Mouse (Mus musculus) frontal cortex, adult (tissue): ENCODE measurements around the gene Zbtb22.
"Not testable (repeated sequence)": the region's sequence is repeated elsewhere in the genome, so short reads cannot be mapped to it uniquely, and the experiment has no call there.

Experiments
- ATAC-seq: cut with Nextera tagmentation; 2 replicates; pipeline ENCODE4 v1.9.2; 2017; ENCODE audit warnings: mild to moderate bottlenecking, moderate library complexity, mixed read lengths; ENCODE audit not compliant: low TSS enrichment

Zbtb22 gene

DNA sequence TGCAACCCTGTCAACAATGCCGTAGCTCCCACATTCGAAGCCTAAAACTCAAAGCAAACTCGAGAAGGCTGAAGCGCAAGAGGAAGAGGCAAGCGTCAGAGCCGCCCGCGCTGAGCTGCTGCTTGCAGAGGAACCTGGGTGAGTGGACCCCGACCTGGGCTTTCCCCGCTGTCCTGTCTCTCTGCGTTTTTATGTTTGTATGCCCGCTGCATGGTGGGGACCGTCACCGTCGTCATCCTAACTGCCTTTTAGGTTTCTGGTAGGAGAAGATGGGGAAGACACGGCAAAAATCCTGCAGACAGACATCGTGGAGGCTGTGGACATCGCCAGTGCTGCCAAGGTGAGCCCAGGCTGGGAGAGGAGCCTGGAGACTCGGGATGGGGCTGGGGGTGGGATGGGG is 25.7 kb downstream of the Zbtb22 start:
- ATAC-seq = no peak

- ATAC-seq = no peak
Measured at GRCm38 (mm10) chr17:33943454-33943853, 27.8 kb downstream of the Zbtb22 start.

GRCm38 (mm10) chr17:33947430-33948089 is 31.9 kb downstream of the Zbtb22 start:
- peak; percentile 35 for ATAC-seq

DNA sequence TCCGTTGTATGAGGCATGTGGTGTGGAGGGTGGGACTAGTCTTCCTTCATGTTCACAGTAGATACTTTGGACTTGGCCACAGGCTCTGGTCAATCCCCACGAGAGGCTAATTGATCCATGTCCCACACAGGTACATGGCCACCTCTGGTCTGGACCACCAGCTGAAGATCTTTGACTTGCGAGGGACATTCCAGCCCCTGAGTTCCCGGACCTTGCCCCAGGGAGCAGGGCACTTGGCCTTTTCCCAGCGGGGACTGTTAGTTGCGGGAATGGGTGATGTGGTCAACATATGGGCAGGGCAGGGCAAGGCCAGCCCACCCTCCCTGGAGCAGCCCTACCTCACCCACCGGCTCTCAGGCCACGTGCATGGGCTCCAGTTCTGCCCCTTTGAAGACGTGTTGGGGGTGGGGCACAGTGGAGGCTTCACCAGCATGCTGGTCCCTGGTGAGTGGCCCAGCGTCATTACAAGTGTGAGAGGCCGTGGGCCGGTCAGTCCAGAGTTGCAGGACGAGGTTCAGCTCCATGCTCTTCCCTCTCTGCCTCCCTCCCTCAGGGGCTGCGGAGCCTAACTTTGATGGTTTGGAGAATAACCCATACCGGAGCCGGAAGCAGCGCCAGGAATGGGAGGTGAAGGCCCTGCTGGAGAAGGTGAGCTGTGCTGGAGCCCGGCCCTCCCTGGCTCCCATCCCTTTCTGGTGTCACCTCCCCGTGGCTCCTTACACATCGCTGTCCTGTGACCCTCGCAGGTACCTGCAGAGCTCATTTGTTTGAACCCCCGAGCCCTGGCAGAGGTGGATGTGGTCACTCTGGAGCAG is 32.6 kb downstream of the Zbtb22 start:
- no peak for ATAC-seq

GRCm38 (mm10) chr17:33948905-33949537 is 33.3 kb downstream of the Zbtb22 start:
- no peak for ATAC-seq

GRCm38 (mm10) chr17:33950131-33950625 is 34.5 kb downstream of the Zbtb22 start:
- ATAC-seq = no peak

- peak; percentile 62 for ATAC-seq
Measured at GRCm38 (mm10) chr17:33951021-33951946, 35.6 kb downstream of the Zbtb22 start, which contains the start of gene B3galt4. Gene B3galt4 (minus strand): TSS chr17:33951488.

DNA sequence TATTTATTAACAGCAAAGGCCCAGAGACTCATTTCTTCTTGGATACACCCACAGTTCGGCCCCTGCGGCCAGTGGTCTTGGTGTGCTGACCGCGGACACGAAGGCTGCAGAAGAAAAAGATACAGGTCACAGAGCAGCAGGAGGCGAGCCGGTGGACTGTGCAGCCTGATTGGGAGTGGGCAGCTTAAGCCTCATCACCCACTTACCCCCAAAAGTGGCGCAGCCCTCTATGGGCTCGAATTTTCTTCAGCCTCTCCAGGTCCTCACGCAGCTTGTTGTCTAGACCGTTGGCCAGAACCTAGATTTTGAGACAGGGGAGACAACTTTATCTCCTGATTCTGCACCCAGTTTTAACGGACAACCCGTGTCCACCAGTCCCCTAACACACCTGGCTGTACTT is 36.3 kb downstream of the Zbtb22 start:
- ATAC-seq = not testable (repeated sequence)

- ATAC-seq = no peak
Measured at GRCm38 (mm10) chr17:33952879-33953278, 37.2 kb downstream of the Zbtb22 start.

DNA sequence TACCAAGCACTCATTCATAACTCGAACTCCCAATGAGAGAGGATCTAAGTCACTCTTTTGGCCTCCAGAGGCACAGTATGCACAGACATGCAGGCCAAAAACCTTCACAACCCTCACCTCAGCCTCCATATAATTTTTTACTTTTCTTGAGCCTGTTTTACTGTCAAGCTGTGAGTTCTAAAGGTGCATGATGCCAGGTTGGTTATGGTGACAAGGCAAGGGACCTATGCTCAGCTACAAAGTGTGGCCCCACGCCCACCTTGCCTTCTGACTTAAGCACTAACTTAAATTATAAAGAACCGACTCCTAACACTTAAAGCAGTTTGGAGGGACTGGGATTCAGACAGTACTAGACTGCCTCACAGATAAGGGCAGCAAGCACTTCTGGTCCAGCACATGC is 37.6 kb downstream of the Zbtb22 start:
- ATAC-seq = no peak

GRCm38 (mm10) chr17:33953961-33954565 is 38.4 kb downstream of the Zbtb22 start:
- ATAC-seq = no peak

DNA sequence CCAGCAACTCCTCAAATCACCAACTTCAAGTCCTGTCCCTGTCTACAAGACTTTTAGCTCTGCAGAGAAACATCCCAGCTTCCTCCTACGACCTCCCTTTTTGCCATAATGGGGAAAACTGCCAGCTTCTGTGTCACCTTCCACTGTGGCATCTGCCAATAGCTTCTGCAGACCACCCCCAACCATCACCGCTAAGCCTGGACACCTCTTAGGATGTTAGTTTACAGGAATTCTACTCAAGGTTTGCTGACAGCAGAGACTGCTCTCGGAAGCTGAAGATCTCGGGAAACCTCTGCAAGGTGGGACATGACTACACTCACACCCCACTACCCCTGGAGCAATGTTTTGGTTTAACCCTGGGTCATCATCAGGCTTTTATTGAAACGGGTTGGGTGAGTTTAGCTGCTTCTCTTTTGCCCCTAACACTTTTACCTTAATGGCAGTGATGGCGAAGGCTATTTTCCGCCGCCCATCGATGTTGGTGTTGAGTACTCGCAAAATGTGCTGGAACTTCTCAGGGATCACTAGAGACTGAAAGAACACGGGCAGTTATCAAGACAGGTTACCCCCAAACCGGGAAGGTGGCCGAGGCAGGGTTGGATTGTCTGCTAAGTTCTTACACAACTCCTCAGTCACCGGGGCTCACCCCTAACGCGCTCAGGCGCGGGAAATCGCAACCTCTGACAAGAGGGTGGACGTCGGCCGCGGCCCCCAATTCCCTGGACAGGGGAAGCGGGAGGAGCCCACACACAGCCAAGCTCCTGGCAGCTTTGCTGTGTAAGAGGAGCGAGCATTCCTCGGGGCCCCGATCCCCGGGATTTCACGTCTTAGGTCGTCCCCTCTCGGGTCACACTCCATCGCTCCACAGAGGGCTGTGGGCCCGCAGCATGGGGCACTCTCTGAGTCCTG is 39.2 kb downstream of the Zbtb22 start:
- ATAC-seq = peak; percentile 8; the same call in 1 of the 2 replicates

- peak; percentile 85 for ATAC-seq
Measured at GRCm38 (mm10) chr17:33955555-33956214, 40.0 kb downstream of the Zbtb22 start, which contains the start of the genes Vps52 and Rps18. Gene Vps52 (plus strand): TSS chr17:33955812. Gene Rps18 (minus strand): TSS chr17:33956001.

DNA sequence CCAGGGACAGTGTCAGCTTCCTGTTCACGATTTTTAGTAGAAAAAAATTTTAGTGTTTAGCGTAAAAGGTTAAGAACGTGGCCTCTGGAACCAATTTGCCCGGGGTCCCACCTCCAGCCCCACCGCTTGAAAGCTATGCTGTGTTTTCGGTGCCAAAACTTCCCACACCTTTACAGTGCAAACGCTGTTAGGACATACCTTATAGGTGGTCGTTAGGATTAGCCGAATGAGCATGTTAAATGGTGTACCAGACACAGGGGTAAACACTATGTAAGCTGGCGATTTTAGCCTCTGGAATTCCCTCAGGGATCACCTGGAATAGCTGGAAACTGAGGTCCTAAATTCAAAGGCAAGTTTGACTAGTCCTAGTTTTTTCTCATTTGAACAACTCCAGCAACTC is 40.6 kb downstream of the Zbtb22 start:
- no peak for ATAC-seq

GRCm38 (mm10) chr17:33957493-33957892 is 41.8 kb downstream of the Zbtb22 start:
- no peak for ATAC-seq

- no peak for ATAC-seq
Measured at GRCm38 (mm10) chr17:33958451-33958850, 42.7 kb downstream of the Zbtb22 start.

DNA sequence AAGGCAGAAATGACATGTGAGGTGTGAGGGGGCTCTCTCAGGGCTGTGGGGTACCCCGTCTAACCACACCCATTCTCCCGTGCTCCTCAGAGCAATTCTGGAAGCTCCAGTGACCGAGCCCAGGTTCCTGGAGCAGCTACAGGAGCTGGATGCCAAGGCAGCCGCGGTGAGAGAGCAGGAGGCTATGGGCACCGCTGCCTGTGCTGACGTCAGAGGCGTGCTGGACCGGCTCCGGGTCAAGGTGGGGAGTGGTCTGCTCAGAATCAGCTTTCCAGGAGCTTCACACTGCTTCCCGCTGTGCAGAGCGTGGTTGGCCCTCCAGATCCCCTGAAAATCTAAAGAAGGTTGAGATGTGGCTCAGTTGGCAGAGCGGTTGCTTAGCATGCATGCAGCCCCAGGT is 43.4 kb downstream of the Zbtb22 start:
- no peak for ATAC-seq

DNA sequence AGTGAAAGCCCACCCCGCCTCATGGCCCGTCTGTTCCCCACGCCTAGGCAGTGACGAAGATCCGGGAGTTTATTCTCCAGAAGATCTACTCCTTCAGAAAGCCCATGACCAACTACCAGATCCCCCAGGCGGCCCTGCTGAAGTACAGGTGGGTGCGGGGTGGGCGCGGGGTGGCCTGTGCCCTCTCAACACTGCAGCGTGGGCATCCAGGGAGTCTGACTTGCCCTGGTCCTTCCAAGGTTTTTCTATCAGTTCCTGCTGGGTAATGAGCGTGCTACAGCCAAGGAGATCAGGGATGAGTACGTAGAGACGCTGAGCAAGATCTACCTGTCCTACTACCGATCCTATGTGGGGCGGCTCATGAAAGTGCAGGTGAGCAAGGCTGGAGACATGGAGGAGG is 44.2 kb downstream of the Zbtb22 start:
- no peak for ATAC-seq

DNA sequence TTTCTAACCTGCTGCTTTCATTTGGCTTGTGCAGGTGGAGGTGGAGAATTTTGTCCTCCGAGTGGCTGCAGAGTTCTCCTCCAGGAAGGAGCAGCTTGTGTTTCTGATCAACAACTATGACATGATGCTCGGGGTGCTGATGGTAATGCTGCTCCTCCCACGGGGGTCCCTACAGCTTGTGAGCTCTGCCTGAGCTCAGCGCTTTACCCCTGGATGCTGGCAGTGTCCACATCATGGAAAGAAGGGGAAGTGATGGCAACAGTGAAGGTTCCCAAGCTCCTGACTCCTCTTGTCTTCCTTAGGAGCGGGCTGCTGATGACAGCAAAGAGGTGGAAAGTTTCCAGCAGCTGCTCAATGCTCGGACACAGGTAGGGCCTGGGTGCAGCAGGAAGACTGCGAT is 47.2 kb downstream of the Zbtb22 start:
- ATAC-seq = no peak
